Mouse (Mus musculus) frontal cortex, postnatal 14 days (tissue): ENCODE data around the gene Lao1.
"Not testable (repeated sequence)": the region's sequence is repeated elsewhere in the genome, so short reads cannot be mapped to it uniquely, and the experiment has no call there.

Experiments used
- DNase-seq, 2 experiments: peaks; one replicate each; pipeline ENCODE4 v3.0.0; 2022; ENCODE audit warnings: low spot score in 2 of 2

Lao1 gene

GRCm38 (mm10) chr4:118961141-118961628 is at the start of gene Lao1:
Lao1 (plus strand) TSS chr4:118961578.
- no peak for DNase-seq

- DNase-seq, result not testable (repeated sequence)
Observed at GRCm38 (mm10) chr4:118917365-118917764, 44.0 kb upstream of the Lao1 start, which contains the start of gene Olfr1329. Olfr1329 (minus strand) TSS chr4:118917465.

- not testable (repeated sequence) for DNase-seq
Observed at GRCm38 (mm10) chr4:118931326-118931725, 30.1 kb upstream of the Lao1 start.

DNA sequence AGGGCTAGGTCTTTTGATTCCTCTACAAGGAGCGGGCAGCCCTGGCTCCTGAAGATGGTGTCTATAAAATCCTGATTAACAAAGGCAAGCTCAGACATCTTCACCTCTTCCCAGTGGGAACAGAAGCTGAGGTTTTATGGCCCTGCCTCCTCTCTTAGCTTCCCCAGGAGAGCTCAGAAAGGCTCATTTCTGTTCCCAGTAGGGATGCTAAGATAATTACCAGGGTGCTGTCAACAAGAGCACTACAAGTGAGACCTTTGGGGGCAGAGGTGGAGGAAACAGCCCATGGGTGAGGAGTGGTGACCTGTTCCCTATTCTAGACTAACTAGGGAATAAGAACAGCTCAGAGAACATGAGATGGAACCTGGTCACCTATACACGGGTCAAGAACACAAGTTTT is 22.9 kb upstream of the Lao1 start, which contains the start of gene Olfr1328:
Gene Olfr1328, minus strand, starts transcription at position 101 of the 400 bp plus-strand sequence.
- no peak for DNase-seq

DNA sequence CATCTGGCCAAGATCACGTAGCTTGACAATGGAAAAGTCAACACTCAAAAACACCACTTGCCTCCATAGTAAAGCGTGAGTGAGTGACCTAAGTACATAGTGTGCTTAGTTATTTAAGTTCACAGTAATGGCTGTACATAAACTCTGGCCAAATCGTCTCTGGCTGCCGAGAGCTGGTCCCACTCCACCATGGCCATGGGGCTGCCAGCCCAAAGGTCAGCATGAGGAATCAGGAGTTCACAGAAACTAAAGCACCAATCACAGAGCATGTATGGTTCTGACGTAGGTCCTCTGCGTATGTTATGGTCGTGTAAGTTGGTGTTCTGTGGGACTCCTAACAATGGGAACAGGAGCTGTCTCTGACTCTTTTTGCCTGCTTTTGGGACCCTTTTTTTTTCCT is 2.6 kb upstream of the Lao1 start:
- DNase-seq, result no peak

DNA sequence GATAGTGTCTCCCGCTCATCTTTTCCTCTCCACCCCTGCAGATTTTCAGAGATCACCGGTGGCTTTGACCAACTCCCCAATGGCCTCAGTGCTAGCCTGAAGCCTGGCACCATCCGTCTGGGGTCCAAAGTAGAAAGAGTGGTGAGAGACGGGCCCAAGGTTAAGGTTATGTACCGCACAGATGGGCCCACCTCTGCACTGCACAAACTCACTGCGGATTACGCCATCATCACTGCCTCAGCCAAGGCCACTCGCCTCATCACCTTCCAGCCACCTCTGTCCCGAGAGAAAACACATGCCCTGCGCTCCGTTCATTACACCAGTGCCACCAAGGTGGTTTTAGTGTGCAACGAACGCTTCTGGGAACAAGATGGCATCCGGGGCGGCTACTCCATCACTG is 6.3 kb downstream of the Lao1 start:
- DNase-seq, result no peak

DNA sequence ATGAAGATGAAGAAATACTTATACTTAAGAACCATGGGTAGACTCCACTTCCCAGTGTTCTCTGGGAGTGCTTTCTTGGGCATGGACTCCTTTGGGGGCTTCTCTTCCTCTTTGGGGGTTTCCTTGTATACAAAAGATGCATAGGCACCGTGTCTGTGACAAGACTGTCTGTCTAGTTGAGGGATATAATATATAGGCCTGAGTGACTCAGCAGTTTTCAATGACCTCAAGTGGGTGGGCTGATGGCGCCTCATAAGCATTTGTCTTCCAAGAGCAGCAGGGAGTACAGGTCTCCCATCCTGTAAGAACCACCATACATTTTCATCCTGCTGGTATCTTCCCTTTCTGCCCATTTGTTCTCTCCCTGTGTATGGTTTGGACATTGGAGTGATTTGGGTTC is 11.9 kb downstream of the Lao1 start:
- DNase-seq, result no peak

GRCm38 (mm10) chr4:118985291-118985690 is 23.9 kb downstream of the Lao1 start:
- no peak for DNase-seq

DNA sequence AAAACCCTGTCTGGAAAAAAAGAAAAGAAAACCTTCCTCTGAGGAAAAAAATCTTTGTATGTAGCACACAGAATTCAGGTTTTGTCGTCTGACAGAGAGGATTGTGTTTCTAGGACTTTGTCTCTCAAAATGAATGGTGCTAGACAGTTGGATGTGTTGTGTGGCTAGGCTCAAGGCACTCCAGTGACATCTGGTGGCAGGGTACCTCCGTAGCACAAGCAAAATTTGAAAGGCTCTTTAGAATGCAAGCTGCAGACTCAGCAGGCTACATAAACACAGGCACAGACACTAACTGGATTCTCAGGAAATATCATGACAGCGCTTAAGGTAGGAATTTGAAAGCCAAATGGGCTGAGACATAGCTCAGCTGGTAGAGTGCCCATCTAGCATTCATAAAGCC is 27.2 kb downstream of the Lao1 start:
- no peak for DNase-seq

- no peak for DNase-seq
Observed at GRCm38 (mm10) chr4:118989331-118989730, 28.0 kb downstream of the Lao1 start.

GRCm38 (mm10) chr4:118991797-118992196 is 30.4 kb downstream of the Lao1 start:
- no peak for DNase-seq

GRCm38 (mm10) chr4:118997127-118997542 is 35.8 kb downstream of the Lao1 start:
- DNase-seq, result no peak

DNA sequence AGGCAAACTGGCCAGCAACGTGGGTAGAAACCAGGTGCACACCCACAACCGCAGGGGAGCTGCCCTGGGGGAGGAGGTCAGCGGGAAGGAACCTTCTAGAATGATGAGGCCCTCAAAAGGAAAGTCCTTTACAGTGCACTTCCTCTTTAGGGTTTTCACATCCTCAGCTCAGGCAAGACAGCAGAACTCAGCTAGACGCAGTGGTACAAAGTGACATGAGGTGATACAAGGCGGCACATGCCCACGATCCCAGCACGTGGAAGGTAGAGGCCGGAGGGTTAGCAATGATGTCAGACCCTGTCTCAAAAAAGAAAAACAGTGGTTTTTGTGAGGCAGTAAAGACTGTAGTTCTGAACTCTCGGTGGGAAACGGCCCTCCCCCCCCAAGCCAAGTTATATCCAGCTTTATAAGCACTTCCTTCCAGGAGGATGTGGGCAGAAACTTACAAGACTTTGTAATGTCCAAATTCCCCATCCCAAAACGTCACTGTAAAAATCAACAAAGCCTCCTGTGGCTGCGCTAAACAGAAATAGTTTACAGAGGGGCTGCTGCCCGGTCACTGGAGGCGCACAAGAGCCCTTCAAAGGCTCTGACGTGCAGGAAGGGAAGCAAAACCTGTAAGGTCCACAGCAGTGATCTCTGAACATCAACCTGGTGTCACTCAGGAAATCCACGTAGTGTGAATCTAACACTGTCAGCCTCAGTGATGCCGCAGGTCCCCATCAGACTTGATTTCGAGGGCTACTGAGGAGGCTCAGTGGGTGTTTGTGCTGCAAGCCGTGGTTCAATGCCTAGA is 38.5 kb downstream of the Lao1 start:
- no peak for DNase-seq

DNA sequence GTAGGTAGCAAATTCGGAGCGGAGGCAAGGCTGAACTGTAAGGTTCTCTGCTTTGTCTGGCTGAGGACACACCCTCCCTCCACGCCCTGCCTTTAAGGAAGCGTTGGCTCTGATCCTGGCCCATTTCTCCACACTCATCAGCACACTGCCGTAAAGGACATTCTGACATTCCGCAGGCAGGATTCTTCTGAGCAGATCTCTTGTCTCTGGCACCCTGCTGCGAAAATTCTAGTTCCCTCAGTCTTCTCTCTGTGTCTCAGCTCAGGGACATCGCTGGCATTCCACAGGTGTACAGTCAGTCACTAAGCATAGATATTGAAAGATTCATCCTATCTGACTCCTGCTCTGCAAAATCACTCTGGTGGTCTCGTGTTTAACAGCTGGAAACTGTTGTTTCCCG is 40.3 kb downstream of the Lao1 start:
- no peak for DNase-seq

DNA sequence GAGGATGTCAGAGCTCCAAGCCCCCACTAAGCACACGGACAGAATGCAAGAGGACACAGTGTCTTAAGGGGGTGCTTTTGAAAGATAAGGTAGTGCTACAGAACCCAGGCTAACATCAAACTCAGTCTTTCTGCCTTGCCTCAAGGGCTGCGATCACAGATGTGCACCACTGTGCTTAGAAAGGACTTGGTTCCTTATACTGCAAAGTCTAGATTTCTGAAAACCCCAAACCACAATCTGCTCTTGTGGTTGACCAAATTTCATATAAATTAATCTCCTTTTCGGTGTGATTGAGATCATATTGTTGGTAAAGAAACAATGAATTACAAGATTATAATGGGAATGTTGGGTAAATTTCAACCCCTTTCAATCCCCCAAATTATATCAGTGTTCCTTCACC is 41.1 kb downstream of the Lao1 start:
- no peak for DNase-seq

DNA sequence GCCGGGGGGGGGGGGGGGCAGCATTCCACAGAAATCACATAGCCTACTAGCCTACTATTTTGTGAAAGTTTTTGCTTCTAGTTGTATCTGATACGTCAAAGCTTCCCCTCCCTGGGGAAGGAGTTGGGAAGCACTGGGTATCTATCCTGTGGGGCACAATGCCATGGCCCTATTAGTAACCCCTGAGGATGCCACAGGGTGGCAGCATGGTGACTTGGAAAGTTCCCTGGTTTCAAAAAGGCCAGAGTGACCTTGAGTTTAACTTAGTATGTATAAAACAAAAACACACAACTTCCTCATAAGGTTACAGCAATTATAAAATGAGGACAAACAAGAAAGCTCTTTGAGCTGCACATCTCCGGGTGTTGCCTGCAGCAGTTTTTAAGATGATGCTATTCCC is 42.8 kb downstream of the Lao1 start:
- no peak for DNase-seq

DNA sequence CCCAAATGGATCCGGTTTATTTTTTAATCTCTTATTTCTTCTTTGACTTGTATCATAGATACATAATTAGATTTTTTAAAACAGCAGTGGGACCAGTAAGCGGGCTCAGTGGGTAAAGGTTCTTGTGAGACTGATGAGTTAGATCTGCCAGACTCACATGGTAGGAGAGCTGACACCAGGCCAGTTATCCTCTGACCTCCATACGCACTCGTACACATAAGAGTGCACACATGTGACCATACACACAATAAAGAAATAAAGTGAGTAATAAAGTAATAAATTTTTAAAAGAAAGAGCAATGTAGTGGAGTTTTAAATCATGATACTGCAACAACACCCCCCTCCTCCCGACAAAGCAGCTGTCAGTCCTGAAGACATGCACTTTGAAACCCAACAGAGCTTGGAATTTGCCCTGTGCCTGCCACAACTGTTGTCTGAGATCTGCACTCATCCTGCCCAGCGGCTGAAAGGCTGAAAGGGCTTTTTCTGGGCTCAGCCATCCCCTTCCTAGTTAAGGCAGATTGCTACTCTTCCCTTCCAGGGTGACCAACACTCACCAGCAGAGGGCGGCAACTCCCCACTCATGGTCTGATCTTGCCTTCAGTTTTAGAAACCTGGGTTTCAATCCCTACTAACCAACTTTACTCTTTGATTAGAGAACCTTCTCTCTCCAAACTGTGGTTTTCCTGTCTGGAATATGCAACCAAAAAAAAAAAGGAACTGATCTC is 43.4 kb downstream of the Lao1 start:
- DNase-seq, result peak; percentile 57 to 91

DNA sequence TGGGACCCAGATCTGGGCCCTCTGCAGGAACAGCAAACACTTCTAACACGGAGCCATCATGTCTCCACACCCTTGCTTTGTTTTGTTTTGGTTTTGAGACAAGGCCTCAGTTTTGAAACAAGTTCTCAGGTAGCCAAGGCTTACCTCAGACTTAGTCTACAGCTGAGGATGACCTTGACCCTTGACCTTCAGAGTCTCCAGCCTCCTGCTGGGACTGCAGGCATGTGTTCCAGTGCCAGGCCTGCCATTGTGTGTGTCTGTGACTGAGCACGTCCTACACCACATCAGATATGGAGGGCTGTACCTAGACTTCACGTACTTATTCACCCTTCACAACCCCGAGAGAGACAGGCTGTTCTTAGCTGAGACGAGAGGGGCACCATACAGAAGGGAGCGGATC is 46.2 kb downstream of the Lao1 start:
- DNase-seq, result no peak

DNA sequence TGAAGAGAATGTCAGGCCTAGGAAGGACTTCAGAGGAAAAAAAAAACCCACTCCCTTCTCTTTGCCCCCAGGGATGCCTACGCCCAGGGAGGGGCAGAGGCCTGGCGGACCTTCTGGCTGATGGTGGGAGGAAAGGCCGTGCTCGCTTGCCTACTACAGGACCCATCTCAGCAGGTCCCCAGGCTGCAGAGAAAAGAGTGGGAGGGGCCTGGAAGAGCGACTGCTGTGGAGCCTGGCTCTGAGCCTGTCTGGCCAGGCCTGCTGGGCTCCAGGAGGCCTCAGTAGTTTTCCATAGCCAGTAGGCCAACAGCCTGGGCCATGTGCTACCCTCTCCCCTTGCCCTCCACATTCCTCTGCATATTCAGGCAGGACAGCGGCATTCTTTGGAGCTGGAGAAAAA is 47.1 kb downstream of the Lao1 start:
- no peak for DNase-seq

GRCm38 (mm10) chr4:119009814-119010213 is 48.4 kb downstream of the Lao1 start:
- no peak for DNase-seq

DNA sequence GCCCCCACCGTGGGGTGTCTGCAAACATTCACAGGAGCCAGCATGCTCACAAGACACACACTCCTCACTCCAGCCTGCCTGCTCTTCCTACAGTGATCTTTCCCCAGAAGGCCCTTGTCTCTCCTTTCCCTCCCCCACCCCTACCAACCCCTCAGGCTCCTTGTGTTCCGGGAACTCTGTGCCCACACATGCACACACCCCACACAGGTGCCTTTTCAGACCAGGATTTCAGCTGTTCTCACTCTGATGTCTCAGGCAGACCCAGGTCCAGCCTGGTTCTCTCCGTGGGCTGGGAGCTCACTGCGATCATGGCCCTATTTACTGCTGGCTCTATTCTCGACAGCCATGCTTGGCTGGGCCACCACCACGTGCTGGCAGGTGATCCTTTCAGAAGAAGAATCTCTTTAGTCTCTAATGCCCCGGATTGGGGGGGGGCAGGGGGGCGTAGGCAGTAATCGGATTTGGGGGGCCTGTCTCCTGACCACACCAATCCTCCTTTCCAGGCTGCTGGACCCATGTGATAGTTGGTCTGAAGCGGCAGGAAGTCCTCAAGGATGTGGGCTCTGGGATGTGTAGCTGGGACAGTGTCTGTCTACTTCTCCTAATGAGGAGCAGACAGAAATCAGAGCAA is 49.8 kb downstream of the Lao1 start:
- no peak for DNase-seq

DNA sequence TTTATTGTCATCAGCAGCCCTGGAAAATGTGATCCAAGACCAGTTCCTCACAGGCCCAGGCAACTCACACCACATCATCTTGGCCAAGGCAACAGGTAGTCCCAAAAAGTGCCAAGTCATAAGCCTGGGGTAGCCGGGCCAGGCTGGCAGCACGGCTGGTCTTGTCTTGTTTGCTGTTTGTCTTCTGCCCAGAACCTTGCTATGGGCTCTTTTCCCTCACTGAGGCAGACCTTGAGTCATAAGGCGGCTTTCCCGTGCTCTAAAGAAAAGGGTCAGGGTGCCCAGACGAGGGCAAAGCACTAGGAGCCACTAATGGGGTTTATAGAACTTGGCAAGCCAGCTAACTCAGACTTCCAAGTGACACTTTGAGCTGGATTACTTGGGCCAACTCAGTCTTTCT is 51.7 kb downstream of the Lao1 start:
- DNase-seq, result no peak
